Mouse (Mus musculus) lung, adult 2 months (tissue): ENCODE measurements around the gene Meioc. TPM values are rescaled to one million over a fixed set of nuclear protein-coding genes. Genes with fewer than 3 reads are reported as not detected.

Experiments
- DNase-seq: peaks from one replicate; pipeline ENCODE4 v3.0.0; 2022
- H3K4me1 ChIP-seq: fragments of 200-500 bp; 2 replicates; pipeline ENCODE4 v1.6.1; 2011; ENCODE audit warnings: low read length; ENCODE audit not compliant: control insufficient read depth, insufficient read depth
- H3K4me3 ChIP-seq: fragments of 200-500 bp; replicated peaks from 2 replicates; pipeline ENCODE3; 2011; ENCODE audit warnings: low read depth, mild to moderate bottlenecking, control low read depth, low read length; ENCODE audit errors: extremely low read depth
- CTCF ChIP-seq: fragments of 200-500 bp; IDR thresholded peaks from 2 replicates; pipeline ENCODE4 v1.5.1; 2011; ENCODE audit warnings: mild to moderate bottlenecking, low read length, control low read depth; ENCODE audit not compliant: insufficient read depth
- POLR2A ChIP-seq: fragments of 200-500 bp; IDR thresholded peaks from 2 replicates; pipeline ENCODE4 v1.6.1; 2011; ENCODE audit warnings: low read depth, mild to moderate bottlenecking, control low read depth, low read length, borderline replicate concordance; ENCODE audit errors: extremely low read depth
- WGBS: fragments of 180-500 bp; shearing (Covaris S2); methylation state at CpG from one replicate; pipeline ENCODE4 v1.1.7; 2018; 5-methylcytosine and 5-hydroxymethylcytosine counted together
- polyA plus RNA-seq: library from polyadenylated mRNA; depleted of rRNA; stranded (reverse); fragments of >200 nt; gene quantifications from 2 replicates; pipeline ENCODE4 v1.2.3, GENCODE M21; 2012; rRNA removed

Gene Meioc
- polyA plus RNA-seq = not detected in 2 replicates

GRCm38 (mm10) chr11:102663416-102663815 is at the start of gene Meioc:
Gene Meioc (plus strand): TSS chr11:102663716.
- H3K4me3 ChIP-seq = no peak within 1 kb of the TSS
- 56% methylated on average over 3 of the region's 3 CpGs for WGBS
- DNase-seq = no peak
- TF ChIP-seq CTCF (no peak), POLR2A (no peak)
- H3K4me1 ChIP-seq = no peaks in the 10 kb centered on the region

GRCm38 (mm10) chr11:102619449-102619848 is 44.1 kb upstream of the Meioc start:
- no peak for TF ChIP-seq CTCF
- TF ChIP-seq POLR2A = no peak
- DNase-seq = no peak
- Histone ChIP-seq H3K4me1 (peaks cover 4% of the 10 kb centered on the region; the same call in 1 of the 2 replicates), H3K4me3 (no peak overlapping the region)
- WGBS = 64% methylated on average over 2 of the region's 2 CpGs

DNA sequence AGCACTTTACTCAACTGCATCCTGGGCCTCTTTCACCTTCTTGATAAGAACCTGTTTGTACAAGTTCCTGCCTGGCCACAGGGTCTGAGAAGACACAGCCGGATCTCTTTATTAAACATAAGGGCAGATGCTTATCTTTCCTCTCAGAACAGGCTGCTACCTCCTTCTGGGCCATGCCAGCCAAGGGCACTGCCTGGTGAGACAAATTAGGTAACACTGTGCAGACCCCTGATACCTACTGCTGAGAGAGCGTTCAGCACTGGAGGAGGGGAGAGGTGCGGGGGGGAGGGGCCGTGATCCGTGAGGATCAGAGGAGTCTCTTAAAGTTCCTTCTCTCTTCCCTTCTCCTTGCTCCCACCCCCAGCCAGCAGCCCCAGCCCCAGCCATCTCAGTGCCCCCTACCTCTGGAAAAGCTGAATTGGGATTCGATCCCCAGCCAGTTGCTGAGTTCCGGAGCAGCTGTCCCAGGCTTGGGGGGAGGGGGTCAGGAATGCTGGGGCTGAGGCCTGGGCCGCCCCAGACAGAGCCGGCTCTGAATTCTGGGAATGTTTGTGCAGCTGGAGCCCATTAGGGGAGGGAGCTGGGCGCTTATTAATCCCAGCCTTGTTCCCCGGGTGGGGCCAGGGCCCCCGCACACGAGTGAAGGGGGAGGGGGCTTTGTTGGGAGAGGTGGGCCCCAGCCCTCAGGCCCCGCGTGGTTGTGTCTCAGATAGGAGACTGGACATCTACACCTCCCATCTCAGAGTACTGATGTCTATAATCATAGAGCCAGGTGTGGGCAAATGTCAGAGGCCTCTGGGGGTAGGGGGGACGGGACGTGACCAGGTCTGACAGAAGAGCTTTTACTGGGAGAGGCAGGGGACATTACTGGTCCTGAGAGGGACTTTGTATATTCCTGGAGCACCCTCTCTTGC is 39.4 kb upstream of the Meioc start:
- Histone ChIP-seq H3K4me1 (peaks cover 4% of the 10 kb centered on the region; the same call in 1 of the 2 replicates), H3K4me3 (peak overlapping the region; percentile 7)
- 24% methylated on average over 17 of the region's 17 CpGs for WGBS
- no peak for DNase-seq
- TF ChIP-seq POLR2A (no peak), CTCF (no peak)

DNA sequence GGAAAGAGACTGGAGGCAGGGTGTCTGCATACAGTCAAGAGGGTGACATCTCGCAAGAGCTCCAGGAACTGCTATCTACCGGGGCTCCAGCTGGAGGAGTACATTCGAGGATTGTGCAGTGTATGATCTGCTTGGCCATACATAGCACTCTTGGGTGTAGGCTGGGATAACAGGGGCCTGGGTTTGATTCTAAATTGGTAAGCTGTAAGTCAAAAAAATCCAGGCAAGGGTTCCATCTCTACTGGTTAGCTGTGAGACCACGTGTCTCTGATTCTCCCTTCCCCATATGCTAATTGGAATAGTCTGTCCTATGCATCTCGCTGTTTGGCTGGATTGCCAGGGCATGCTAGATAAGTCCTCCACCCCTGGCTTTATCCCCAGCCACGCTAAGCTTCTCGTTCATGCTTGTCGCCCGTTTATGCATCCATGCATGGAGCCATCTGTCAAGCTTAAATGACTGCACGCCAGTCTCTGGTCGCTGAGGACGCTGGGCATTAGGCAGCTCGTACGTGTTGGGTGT is 38.6 kb upstream of the Meioc start:
- TF ChIP-seq CTCF (no peak), POLR2A (no peak)
- peaks cover 4% of the 10 kb centered on the region; the same call in 1 of the 2 replicates for H3K4me1 ChIP-seq
- H3K4me3 ChIP-seq = no peak overlapping the region
- DNase-seq = no peak
- WGBS = 60% methylated on average over 14 of the region's 14 CpGs

DNA sequence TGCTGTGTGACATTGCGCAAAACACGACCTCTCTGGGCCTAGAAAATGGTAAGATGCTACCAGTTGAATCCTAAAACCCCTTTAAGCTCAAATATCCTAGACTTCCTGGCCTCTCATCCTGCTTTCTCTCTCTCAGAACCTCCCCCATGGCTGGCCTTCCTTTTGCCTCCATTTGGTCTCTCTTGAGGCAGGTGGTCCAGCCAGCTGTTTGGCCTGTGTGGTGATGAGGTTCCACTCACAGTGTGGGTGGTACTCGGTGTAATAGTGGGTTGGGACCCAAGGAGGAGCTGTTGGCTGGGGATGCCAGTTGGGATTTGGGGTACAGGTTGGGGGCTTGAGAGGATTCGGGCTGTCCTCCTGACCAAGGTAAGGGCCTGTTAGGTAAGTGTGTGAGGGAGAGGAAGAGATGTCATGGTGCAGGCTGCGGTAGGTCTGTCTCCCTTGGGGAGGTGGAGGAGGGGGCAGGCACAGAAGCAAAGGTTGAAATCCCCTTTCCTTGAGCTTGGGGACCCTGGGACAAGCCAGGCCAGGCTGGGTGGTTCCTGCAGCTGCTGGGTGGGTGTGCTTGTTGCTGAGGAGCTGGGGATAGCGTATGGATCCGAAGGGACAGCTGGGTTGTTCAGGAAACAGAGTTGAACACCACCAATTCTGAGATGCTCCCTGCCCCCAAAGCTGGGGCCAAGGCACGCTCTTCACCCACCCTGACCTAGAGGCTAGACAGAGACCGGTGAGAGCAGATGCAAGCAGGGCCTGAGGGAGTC is 36.2 kb upstream of the Meioc start:
- no peak for DNase-seq
- Histone ChIP-seq H3K4me3 (no peak overlapping the region), H3K4me1 (peaks cover 4% of the 10 kb centered on the region; the same call in 1 of the 2 replicates)
- WGBS = 86% methylated on average over 9 of the region's 9 CpGs
- TF ChIP-seq CTCF (no peak), POLR2A (no peak)

DNA sequence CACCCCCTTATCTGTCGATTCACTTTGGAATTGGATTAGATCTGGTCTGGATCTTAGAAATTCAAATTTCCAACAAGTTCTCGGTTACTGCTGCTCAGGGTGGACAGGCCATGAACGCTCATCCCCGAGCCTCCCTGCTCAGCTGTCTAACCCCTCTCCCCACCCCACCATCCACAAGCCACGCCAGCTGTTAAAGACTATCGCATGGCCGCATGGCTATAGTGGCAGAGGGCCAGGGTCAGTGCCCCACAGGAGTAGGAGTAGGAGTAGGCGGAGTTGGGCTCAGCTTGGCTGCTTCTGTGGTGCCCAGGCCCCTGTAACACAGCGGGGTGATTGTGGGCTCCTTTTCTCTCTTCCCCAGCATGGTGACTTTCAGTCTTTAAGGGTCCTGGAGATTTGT is 35.0 kb upstream of the Meioc start:
- peaks cover 4% of the 10 kb centered on the region; the same call in 1 of the 2 replicates for H3K4me1 ChIP-seq
- 64% methylated on average over 9 of the region's 9 CpGs for WGBS
- TF ChIP-seq CTCF = no peak
- TF ChIP-seq POLR2A = no peak
- DNase-seq = no peak
- no peak overlapping the region for H3K4me3 ChIP-seq

GRCm38 (mm10) chr11:102629375-102629774 is 34.1 kb upstream of the Meioc start:
- WGBS = 49% methylated on average over 8 of the region's 8 CpGs

GRCm38 (mm10) chr11:102630731-102631130 is 32.8 kb upstream of the Meioc start:
- TF ChIP-seq POLR2A (no peak), CTCF (no peak)
- 60% methylated on average over 7 of the region's 7 CpGs for WGBS
- no peaks in the 10 kb centered on the region for H3K4me1 ChIP-seq
- H3K4me3 ChIP-seq = no peak overlapping the region
- no peak for DNase-seq

More at GRCm38 (mm10) chr11:102629375-102629774, 34.1 kb upstream of the Meioc start:
- no peaks in the 10 kb centered on the region for H3K4me1 ChIP-seq
- DNase-seq = no peak
- TF ChIP-seq POLR2A (no peak), CTCF (no peak)
- H3K4me3 ChIP-seq = no peak overlapping the region

DNA sequence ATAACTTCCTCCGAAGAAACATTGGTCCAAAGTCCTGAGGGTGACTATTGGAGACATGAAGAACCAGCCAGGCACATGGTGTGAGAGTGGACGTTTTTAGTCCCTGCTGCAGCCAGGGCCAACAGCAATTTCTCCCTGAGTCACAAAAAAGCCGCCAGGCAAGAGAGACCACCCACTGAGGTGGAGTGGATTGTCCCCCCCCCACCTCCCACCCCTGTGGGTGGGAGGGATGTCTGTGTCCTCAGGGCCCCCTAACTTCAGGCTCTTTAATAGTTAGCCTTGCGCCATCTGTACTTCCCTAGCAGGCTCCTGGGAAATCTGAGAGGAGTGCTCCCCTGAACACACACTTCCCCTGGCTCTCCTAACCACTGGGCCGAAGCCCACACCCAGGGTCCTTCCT is 32.3 kb upstream of the Meioc start:
- WGBS = 60% methylated on average over 5 of the region's 5 CpGs
- TF ChIP-seq CTCF (no peak), POLR2A (no peak)
- DNase-seq = no peak
- H3K4me1 ChIP-seq = no peaks in the 10 kb centered on the region
- no peak overlapping the region for H3K4me3 ChIP-seq
